Mouse (Mus musculus) ovary, adult 18-20 months (tissue): ENCODE measurements at regions not wholly inside any gene's neighbourhood (a gene's known extent, or its start where the extent isn't known, plus 50 kb on each side); places are given as distances from the start of the nearest gene placed in this dataset.

Experiments
- DNase-seq: peaks from one replicate; pipeline ENCODE4 v3.0.0; 2022; ENCODE audit warnings: low spot score, mixed read lengths

GRCm38 (mm10) chr16:87295727-87296126 lies 58.3 kb upstream of the N6amt1 start:
- no peak for DNase-seq

GRCm38 (mm10) chr16:87292826-87293225 lies 61.2 kb upstream of the N6amt1 start:
- no peak for DNase-seq

- no peak for DNase-seq
Measured at GRCm38 (mm10) chr16:87291716-87292115, 62.3 kb upstream of the N6amt1 start.

GRCm38 (mm10) chr16:87285639-87286038 lies 68.3 kb upstream of the N6amt1 start:
- DNase-seq: no peak

- DNase-seq: no peak
Measured at GRCm38 (mm10) chr16:87284835-87285510, 69.0 kb upstream of the N6amt1 start.

- DNase-seq: no peak
Measured at GRCm38 (mm10) chr16:87278518-87278917, 75.5 kb upstream of the N6amt1 start.

GRCm38 (mm10) chr16:87272363-87272762 lies 81.6 kb upstream of the N6amt1 start:
- no peak for DNase-seq

GRCm38 (mm10) chr16:87267954-87268804 lies 85.8 kb upstream of the N6amt1 start:
- no peak for DNase-seq

GRCm38 (mm10) chr16:87267517-87267916 lies 86.5 kb upstream of the N6amt1 start:
- DNase-seq: no peak

GRCm38 (mm10) chr16:87263571-87263970 lies 90.4 kb upstream of the N6amt1 start:
- peak; percentile 26 for DNase-seq

GRCm38 (mm10) chr16:87263041-87263440 lies 90.9 kb upstream of the N6amt1 start:
- DNase-seq: no peak

- DNase-seq: no peak
Measured at GRCm38 (mm10) chr16:87262497-87262896, 91.5 kb upstream of the N6amt1 start.

GRCm38 (mm10) chr16:87261527-87261926 lies 92.5 kb upstream of the N6amt1 start:
- peak; percentile 53 for DNase-seq

- DNase-seq: no peak
Measured at GRCm38 (mm10) chr16:87254736-87255135, 99.2 kb upstream of the N6amt1 start.

GRCm38 (mm10) chr16:87250531-87250930 lies 103.5 kb upstream of the N6amt1 start:
- DNase-seq: no peak

- DNase-seq: no peak
Measured at GRCm38 (mm10) chr16:87249903-87250302, 104.1 kb upstream of the N6amt1 start.

GRCm38 (mm10) chr16:87248501-87249030 lies 105.4 kb upstream of the N6amt1 start:
- no peak for DNase-seq

GRCm38 (mm10) chr16:87245933-87246791 lies 107.8 kb upstream of the N6amt1 start:
- peak; percentile 35 for DNase-seq

- no peak for DNase-seq
Measured at GRCm38 (mm10) chr16:87245441-87245840, 108.5 kb upstream of the N6amt1 start.

GRCm38 (mm10) chr16:87242027-87242426 lies 112.0 kb upstream of the N6amt1 start:
- DNase-seq: no peak

- DNase-seq: no peak
Measured at GRCm38 (mm10) chr16:87239105-87239504, 114.9 kb upstream of the N6amt1 start.

- no peak for DNase-seq
Measured at GRCm38 (mm10) chr16:87234199-87234598, 119.8 kb upstream of the N6amt1 start.
